Mouse (Mus musculus): ENCODE data around the gene S100a14.

GRCm38 (mm10) chr3:90497597-90497996 is 29.1 kb upstream of the S100a14 start:
- no peak for TF ChIP-seq ZC3H11A (IDR thresholded peaks at IDR 0.05; ENCODE audit: low read depth, low read length)
- TF ChIP-seq CTCF (IDR thresholded peaks at IDR 0.05 in 2 of 3, conservative IDR thresholded peaks at IDR 0.05 in 1 of 3; ENCODE audit: control insufficient read depth in 1 of 3, insufficient read depth in 1 of 3, low read depth in 2 of 3, low read length in 3 of 3, poor library complexity in 1 of 3, severe bottlenecking in 1 of 3), result no peak
- TF ChIP-seq CHD2 (IDR thresholded peaks at IDR 0.05; ENCODE audit: low read length), result no peak
- TF ChIP-seq USF1 (IDR thresholded peaks at IDR 0.05; ENCODE audit: low read depth, low read length), result no peak
- TF ChIP-seq RAD21 (IDR thresholded peaks at IDR 0.05; ENCODE audit: low read depth, low read length), result no peak
- 0 out of 2 replicates have a peak, but pooled peaks have one; percentile 10 for TF ChIP-seq POLR2AphosphoS2 (IDR thresholded peaks at IDR 0.05; ENCODE audit: low read length)
- TF ChIP-seq POLR2A (IDR thresholded peaks at IDR 0.05; ENCODE audit: control insufficient read depth in 1 of 2, insufficient read depth in 1 of 2, low read depth in 1 of 2, low read length in 2 of 2, poor library complexity in 1 of 2), result no peak
- no peak for TF ChIP-seq JUND (IDR thresholded peaks at IDR 0.05; ENCODE audit: low read depth, low read length)
- no peak for TF ChIP-seq MXI1 (IDR thresholded peaks at IDR 0.05; ENCODE audit: low read depth, low read length)
- TF ChIP-seq ZKSCAN1 (IDR thresholded peaks at IDR 0.05; ENCODE audit: low read depth, low read length), result no peak
